Mouse (Mus musculus): ENCODE measurements at regions not wholly inside any gene's neighbourhood (a gene's known extent, or its start where the extent isn't known, plus 50 kb on each side); places are given as distances from the start of the nearest gene placed in this dataset.

DNA sequence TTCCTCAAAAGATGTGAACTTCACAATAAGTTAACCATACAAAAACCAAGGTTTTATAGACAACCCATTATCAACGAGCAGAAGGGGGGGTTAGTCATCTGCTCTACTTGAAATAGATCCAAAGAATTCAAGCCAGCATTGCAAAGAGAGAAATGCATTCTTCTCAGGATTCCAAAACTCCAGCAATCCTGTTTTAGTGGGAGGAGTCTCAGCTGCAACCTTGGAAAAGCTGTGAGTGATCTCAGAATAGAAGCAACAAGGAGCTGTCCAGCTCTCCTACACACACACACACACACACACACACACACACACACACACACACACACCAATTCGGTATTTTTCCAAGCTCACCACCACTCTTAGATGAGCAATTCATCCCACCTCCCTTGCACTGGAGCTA, 149.0 kb upstream of the BC052040 start:
- no peak for DNase-seq (ENCODE audit: extremely low read depth, low read depth)

DNA sequence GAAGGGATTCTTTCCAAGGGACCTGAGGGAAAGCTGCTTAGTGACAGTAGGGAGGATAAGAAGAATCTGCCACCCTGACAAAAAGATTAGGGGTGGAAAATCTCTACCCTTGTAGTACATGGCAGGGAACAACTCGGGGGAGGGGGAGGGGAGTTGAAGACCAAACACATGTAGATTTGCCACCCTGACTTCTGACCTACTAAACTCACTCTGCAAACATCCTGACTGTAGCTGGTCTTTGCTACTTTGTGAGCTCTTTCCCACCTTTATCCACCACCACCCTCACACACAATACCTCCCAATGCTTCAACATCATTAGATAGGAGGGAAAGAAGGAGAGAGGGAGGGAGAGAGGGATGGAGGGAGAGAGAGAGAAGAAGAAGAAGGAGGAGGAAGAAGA, 140.4 kb upstream of the BC052040 start:
- no peak for DNase-seq (ENCODE audit: extremely low read depth, low read depth)

DNA sequence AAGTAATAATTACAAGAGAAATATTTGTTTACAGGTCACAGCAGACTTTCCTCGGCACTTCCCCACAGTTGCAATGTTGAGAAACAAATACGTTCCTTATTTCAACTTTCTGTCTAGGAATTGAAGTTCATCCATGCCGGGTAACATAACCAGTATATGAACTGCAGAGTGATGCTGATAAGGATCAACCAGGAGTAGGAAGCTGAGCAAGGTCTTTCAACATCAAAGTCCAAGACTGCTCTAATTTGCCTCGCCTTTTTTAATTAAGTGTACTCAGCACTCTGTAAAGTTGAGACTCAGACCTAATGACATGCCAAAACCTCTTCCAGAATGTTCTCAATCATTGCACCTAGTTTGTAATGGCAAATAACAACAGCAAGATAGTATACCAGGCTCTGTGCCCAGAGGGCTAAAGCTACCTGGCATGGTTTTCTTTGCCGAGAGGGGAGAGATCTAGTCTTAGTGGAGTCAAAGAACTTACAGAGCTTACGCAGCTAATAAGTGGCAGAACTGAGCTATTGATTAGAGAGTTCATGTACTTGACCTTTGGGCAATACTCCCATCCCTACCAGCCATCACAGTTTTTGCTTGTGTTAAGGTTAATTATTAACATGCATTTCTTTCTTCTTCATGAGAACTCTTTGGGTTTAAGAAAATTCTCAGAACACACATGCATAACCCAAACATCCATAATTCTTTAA, 131.6 kb upstream of the BC052040 start:
- no peak for DNase-seq (ENCODE audit: extremely low read depth, low read depth)

DNA sequence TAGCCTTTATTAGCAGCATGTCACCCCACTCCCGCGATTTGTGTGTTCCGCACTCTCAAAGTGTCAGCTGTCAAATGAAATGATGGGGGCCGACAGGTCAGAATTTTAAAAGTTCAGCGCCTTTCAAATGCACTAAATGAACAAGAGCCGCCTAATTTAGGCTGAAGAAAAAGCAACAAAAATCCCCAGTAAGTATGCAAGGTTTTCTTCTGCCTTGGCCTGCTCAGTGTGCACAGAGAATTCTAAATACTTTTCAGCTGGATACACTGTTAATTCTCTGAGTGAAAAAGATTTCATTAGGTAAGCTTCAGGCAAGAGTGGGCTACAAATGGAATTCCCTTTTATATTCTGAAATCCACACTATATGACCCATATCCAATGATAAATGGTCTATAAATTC, 125.9 kb upstream of the BC052040 start:
- no peak for DNase-seq (ENCODE audit: extremely low read depth, low read depth)

DNA sequence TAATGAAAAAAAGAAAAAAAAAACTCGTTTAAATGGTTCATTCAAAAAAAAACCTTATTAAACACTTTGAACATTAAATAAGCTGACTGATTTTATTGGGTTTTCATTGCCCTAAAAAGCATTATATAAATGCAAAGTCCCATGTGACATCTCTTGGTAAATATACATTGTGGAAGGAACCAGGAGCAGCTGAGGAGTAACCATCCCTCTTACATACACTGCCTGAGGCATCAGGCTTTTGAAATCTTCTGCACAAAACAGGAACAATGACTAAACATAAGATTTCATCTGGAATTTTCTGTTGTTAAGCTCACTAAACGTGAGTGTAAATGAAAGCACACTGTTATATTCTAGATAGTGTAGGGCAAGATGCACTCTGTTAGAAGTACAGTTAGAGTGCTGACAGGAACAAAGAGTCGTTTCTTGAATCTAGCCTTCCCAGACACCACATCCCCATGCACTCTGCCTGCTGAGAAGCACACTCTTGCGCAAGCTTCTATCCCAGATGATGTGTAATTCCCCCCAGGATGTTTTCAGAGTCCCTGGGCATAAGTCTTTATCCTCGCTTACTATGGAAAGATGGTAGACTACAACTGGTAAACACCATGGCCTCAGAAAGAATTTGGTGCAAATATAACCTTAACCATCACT, 125.0 kb upstream of the BC052040 start:
- DNase-seq (ENCODE audit: extremely low read depth, low read depth), result no peak

DNA sequence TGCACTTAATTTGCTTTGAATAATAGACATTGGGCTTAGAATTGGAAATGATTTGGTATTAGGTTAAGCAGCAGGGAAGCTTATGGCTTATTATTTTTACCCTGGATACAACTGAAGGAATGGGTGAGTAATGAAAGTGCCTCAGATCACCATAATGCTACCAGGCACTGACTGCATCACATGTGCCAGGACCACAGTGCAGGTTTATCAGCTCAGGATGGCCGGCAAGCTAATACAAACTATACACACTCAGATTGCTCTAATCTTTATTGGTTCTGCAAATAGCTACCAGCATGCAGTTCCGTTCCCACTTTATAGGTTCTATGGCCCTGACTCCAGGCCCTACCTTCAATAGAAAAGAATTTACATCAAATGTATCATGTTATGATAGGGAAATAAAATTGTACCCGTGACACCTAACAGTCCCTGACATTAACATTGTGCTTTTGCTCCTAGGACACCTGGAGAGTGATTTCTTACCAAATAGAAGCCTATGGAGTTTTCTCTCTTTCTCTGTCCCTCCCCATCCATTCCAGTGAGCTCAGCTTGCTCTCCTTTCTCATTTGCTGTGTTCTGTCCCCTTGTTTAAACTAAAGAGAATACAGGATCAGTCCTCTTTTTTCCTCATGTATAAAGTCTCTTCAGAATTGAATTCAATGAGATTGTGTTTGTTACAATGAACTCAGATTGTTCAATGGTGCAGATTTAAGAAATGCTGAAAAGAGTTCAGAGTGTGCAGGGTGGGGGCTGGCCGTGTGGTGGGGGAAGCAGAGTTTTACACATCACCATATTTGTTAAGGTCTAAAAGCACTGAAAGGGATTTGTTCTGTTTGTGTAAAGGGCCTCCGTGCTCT, 121.3 kb upstream of the BC052040 start:
- no peak for DNase-seq (ENCODE audit: extremely low read depth, low read depth)

DNA sequence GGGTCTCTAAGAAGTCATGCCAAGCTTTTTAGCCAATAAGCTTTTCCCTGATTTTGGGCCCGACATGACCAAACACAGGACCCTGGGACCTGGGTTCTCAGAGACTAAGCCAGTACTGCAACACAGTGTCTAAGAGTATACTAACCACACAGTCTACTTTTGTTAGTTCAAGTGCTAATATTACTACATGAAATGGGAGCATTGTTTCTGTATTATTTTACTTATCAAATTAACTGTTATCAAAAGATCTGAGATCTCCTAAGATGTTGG, 120.7 kb upstream of the BC052040 start:
- DNase-seq (ENCODE audit: extremely low read depth, low read depth), result no peak

DNA sequence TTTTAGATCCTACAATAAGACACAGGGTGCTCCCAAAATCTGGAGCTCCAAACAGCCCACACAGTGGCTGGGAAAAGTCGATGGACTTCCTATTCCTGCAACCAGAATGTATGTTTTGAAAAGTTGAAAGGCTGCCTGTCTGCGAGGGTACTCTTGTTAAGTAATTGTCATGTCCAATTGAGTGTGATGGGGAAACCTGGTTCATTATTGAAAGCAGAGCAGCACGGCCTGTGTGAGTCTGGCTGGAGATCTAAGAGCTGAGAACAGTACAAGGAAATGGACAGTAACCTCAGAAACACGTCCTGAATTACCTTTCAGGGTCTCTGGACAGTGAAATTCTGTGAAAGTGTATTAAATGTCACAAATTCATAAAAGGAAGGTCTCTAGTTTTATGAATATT, 115.3 kb upstream of the BC052040 start:
- no peak for DNase-seq (ENCODE audit: extremely low read depth, low read depth)

DNA sequence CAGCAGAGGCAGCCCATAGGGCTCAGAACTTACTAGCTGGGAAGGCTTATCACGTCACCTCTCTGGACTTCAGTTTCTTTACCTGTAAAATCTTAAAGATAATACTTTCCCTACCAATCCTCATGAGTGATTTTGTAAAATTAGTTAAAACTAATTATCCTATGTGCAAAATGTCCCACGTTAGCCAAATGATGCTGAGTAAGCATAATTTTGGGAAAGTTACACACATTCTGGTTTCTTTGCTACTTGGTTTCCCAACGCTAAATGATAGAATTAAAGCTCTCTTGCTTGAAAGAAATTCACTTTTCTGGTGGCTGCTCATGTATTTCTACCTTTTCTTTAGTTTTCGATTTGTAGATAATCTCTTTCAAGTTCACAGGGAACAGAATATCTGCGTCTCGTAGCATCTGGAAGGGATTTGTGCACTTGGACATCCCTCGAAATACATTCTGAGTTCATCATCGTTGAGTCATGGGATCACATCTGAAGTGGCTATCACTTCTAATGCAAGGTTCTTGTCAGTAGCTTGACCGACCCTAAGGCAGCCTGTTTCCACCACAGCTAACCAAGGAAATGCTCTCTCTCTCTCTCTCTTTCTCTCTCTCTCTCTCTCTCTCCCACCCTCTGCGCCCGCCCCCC, 114.3 kb upstream of the BC052040 start:
- DNase-seq (ENCODE audit: extremely low read depth, low read depth), result no peak

DNA sequence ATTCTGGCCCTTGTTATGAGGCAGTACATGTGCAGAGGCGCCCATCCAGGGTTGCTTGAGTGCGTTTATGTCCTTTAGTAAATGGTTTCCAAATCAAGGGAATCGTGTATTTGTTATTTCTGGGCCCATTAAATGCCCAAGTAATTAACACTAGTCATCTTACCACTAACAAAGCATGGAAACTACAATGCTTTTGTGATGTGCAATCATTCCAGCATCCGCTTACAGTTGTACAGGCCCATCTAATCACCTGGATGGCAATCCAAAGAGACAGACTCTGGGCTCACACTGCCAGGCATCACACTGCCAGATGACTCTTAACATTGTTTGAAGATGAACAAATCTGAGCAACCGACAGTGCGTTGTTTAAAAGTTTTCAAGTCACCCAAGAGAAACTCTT, 113.6 kb upstream of the BC052040 start:
- no peak for DNase-seq (ENCODE audit: extremely low read depth, low read depth)

DNA sequence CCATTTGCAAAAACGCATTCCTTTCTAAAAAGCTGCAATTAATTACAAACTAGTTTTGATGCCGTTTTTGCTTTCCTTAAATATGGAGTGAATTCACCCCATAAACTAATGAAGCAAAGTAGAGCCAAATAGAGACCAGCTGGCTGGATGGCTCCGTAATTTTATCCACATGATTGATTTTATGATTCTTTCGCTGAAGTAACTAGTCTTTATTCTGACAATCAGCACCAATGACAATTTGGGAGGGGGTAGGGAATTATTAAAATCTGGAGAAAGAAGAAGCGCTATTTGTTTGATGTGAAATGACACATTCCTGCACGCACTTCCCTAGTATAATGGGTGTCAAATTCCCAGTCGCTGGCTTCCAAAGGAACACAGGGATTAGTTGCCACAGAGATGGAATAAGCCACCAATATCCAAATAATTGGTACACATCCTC, 113.0 kb upstream of the BC052040 start:
- no peak for DNase-seq (ENCODE audit: extremely low read depth, low read depth)

DNA sequence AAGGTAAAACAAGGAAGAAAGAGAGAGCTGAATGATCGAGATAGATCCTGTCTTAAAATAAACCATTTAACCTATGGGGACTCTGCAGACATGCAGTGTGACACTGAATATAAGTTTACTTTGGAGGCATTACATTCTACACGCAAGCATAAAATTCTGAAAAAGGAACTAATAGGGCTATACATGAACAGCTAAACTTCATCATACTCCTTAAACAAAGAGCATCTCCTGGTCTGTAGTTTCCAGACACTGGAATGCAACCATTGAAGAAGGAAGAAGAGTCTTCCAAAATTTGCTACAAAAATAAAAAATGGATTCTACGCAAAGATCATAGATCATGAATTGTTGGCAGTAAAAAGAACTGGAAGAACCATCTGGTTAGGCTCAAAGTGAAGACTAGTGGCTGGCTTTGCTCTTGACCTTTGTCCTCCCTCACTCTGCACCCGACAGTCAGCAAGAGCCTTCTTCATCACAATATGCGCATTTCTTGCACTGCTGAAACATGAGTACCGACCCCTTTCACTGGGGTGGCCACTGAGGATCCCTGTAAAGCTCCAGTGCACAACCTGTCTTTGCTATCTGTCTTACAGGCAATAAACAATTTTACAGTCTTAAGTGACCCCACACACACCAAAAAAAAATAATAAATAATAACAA, 112.2 kb upstream of the BC052040 start:
- no peak for DNase-seq (ENCODE audit: extremely low read depth, low read depth)

DNA sequence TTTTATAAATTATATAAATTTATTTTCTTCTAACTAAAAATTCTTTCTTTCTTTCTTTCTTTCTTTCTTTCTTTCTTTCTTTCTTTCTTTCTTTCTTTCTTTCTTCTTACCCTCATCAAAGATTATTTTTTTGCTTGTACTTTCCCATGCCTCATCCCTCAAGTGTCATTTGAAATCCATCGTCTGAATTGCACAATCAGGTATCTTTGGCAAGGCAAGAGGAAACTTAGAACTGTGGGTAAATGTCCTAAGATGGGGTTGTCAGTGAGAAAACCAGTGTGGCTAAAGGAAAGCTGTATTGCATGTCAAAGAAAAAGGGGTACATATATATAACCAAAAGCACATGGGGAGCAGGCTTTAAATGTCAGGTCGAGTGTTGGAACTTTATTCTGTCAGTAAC, 109.1 kb upstream of the BC052040 start:
- no peak for DNase-seq (ENCODE audit: extremely low read depth, low read depth)

DNA sequence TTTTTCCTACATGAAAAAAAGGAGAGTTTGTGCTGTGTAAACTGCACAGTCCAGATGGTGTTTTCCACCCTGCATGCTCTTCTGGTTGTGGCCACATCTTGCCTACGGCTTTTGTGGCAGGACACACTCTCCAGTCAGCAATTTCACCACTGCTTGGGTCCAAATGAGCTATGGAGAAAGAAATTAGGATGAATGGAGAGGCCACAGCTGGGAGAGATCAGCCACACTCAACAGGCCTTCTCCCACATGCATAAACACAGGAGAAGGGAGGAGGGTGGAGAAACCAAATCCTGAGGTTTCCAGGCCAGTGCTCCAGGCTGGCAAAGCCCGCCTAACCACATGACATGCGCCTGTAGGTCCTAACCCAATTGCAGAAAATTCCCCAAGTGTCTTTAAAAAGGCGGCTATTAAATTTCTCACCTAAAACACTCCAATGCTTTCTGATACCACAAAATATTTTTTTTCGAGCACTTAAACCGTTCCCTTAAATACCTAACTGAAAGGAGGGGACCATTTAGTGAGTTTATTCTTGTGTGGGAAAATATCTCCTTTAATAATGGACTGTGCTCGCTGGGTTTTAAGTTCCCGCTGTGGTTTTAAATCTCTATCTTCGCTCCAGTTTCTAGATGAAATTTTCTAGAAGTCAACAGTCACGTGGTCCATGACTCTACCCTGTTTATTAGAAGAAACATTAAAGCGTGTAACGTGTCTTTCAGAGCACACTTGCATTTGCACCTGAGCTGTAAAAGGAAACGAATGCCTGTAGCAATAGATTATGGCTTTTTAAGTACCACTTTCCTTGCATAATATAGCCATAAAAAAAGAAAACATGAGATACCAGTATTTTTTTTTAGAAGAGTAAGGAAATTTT, 97.9 kb upstream of the BC052040 start:
- no peak for DNase-seq (ENCODE audit: extremely low read depth, low read depth)

DNA sequence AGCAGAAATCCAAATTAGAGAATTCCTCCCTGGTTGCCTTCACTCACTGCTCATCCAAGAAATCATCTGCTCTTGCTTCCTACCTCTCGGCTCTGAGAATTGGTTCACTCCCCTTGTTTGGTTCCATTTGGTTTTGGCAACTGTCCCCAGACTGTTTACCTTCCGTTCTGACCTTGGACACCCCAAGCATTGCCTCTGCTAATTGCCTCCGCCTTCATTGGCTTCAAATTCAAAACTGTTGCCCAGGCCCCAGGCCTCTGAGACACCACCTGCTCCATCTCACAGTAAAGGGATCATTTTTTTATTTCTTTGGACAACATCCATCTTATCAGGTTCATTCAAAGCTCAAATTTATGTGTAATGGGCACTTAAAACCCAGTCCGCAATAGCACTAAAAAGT, 93.1 kb upstream of the BC052040 start:
- no peak for DNase-seq (ENCODE audit: extremely low read depth, low read depth)

DNA sequence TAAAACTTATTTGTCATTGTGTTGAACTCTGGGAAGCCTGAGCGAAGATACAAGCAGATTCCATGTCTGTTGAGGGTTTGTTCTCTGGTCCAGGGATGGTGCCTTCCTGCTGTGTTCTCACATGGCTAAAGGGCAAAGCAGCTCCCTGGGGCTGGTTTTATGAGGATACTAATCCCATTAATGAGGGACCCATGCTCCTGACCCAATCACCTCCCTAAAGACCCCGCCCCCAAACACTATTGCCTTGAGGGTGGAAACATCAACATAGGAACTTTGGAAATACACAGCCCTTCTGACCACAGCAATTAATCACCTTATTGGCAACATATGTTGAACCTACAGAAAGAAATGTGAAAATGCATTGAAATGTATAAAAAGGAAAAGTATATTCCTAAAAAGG, 88.5 kb upstream of the BC052040 start:
- no peak for DNase-seq (ENCODE audit: extremely low read depth, low read depth)

DNA sequence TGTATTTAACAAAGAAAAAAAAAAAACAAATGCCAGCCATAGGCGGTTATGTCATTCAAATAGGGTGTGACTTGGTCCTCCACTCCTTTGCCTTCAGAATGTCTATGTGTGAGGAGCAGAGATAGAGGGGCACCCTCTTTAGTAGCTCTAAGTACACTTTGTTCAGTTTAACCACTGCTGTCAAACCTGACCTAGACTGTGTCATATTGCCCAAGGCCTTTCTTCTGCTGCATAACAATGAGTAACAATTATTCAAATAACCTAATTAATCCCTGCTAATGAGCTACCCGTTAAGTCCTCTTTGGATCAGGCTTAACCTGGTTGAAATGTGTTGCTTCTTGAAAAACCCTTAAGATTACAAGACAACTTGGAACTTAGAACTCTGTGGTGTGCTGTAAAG, 81.6 kb upstream of the BC052040 start:
- DNase-seq (ENCODE audit: extremely low read depth, low read depth), result no peak

DNA sequence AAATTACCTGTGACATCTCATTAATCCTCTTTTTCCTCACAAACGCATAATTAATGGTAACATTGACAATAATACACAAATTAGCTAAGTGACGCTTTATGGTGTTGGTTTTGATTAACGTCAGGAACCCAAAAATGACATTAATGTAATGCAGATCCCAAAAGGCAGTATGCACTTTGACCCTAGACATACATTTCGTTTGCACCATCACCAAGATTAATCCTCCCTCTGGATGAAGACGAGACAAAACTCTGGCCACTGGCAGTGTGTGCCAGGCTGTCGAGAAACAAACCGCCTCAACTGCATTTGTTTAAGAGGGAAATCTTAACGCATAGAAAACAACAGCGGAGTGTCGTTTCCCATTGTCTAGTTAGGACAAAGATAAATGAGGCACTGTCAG, 72.0 kb upstream of the BC052040 start:
- no peak for DNase-seq (ENCODE audit: extremely low read depth, low read depth)

DNA sequence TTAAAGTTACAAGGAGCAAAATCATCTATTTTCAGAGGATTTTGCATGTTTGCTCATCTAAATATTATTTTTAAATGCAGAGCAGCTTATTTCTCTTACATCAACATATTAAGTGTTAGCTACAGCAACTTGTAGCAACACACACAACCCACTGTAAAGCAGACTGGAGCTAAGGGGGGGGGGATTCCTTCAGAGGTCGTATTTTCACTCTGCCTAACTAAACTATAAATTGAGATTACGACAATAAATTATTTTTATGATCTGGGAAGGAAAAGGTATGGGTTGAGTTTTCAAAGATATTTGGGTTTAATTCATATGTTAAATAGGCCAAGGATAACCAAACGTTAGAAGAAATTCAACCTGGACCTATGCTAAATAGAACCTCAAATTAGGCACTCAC, 70.4 kb upstream of the BC052040 start:
- no peak for DNase-seq (ENCODE audit: extremely low read depth, low read depth)

DNA sequence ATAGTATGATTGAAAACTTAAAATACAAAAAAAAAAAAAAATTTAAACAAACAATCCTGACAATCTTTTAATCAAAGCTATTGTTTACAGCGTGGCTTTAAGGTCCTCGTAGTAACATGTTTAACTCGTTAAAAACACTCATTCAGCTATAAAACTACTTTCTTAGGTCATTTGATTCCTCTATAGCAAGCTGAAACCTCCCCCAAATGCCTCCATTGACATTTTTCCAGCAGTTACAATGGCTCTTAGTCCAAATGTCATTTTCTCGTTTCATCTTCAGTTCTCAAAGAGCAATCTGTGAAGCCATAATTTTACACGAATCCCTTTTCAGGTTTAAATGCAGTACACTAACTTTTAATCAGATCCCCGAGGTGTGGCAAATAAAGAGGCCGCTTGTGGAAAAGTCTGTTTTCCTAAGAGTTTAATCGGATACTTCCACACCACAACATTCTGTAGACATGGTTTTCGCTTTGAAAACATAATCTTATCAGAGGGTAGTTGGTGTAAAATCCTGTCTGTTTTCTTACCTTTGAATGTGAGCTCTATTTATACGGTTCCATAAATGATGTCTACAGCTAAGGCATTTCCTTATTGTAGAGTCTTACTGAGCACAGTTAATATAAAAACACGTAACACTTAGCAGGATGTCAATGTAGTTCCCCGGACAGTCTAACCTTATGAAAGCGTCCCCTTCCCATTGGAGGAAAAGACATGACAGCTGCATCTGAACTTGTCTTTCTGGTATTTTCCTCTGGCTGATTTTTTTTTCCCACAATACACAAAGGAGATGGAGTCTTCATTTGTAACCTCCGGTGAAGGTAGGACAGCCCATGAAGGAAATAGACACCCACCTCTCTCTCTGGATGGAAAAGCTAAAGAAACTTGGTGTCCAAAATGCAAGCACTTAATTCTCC, 69.6 kb upstream of the BC052040 start:
- DNase-seq (ENCODE audit: extremely low read depth, low read depth), result no peak

Measured in MEL-GATA-1-ER (cell line).